Mouse (Mus musculus): ENCODE results near the gene Gramd1b. TPM values are rescaled to one million over a fixed set of nuclear protein-coding genes. Genes with fewer than 3 reads are reported as not detected.
A peak's percentile ranks its signal among the peaks of the same experiment; 100 is the strongest.

Gramd1b gene
- 100 to 1,000 TPM; 476 to 492 TPM for total RNA-seq (2021)
- long read RNA-seq, experiment 1, full-length matches to known transcripts: 22 of 91 reads
- long read RNA-seq, experiment 1, partial matches to known transcripts: 35 of 91 reads
- long read RNA-seq, experiment 1, other reads (novel, unspliced or antisense): 34 of 91 reads
- long read RNA-seq, experiment 2, full-length matches to known transcripts: 32 of 173 reads
- long read RNA-seq, experiment 2, partial matches to known transcripts: 67 of 173 reads
- long read RNA-seq, experiment 2, other reads (novel, unspliced or antisense): 74 of 173 reads

DNA sequence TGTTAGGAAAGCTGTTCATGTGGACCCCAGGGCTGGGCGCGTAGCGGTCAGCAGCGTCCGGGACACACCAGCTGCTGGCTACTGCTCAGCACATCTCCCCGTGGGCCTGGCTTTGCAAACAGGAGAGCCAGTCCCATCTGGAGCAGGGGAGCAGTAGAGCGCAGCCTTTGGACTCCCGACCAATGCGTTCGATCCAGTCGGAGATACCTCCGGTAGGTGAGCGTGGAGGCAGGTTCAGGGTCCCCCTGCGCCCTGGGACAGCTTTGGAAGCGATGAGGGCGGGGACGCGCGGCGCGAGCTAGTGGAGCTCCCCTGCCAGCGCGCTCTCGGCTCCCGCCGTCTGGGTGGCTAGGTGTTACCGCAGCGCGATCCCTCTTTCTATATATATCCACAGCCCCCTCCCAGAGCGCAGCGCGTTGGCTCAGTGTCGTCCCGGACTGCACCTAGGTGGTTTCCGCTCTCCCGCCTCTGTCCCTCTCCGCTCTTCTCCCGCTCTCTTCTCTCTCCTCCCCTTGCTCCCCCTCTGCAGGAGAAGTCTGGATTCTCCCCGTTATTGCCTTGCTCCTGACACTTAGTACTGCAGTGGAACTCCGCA, at the start of gene Gramd1b:
Gramd1b (minus strand) TSS at position 357 of the 595 bp plus-strand sequence.
- peak in 1 of 2 experiments; percentile 8 for DNase-seq (ENCODE audit: low spot score in 2 of 2)

DNA sequence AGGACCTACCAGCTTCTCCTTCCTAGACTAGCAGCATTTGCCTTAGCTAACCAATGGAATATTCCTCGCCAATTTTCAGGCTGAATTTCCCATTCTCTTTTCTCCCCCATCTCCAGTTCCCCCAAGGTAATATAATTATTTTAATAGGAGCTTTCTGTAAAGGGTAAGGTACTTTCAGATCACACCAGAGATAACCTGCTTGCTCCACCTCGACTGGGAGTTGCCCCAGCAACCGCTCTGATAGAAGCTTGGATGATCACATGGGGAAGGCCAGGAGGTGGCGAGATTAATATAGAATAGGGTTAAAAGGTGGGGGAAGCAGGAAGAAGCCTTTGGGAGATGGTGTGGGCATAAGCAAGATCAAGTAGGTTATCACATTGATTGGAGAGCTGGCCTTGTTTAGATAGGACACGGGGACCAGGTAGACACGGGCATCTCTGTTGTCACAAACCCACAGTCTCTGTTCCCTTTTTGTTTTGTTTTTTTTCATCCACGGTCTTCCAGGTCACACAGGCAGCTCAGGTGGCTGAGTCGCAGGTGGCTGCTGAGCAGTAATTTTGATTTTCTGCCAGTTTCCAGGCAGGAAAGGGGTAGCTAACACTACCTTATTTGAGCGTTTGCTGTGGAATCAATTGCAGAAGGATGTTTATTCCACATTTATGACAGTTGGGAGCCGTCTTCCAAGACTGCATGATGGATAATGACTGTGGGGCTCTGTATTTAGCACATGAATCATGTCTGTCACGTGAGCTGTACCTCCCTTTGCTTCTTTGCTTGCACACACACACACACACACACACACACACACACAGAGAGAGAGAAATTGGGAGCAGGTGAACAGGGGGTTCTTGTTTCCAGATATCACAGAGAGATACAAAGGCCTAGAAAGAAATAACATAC, 47.8 kb upstream of the Gramd1b start:
- DNase-seq (ENCODE audit: low spot score in 2 of 2): no peak

DNA sequence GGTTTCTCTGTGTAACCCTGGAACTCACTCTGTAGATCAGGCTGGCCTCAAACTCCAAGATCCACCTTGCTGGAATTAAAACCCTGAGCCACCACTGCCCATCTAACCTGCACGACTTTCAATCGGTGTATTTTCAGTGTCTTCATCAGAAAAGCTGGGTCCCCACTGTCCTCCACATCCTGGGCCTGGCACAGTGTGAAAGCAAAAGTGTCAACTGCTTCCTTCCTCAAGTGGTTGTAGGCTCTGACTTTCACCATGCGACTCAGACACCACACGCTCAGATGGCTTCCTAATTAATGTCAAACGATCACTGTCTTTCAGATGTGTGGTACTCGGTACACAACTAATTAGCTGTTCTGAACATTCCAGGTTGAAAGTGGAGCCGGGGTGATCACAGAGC, 45.9 kb upstream of the Gramd1b start:
- DNase-seq (ENCODE audit: low spot score in 2 of 2): no peak

DNA sequence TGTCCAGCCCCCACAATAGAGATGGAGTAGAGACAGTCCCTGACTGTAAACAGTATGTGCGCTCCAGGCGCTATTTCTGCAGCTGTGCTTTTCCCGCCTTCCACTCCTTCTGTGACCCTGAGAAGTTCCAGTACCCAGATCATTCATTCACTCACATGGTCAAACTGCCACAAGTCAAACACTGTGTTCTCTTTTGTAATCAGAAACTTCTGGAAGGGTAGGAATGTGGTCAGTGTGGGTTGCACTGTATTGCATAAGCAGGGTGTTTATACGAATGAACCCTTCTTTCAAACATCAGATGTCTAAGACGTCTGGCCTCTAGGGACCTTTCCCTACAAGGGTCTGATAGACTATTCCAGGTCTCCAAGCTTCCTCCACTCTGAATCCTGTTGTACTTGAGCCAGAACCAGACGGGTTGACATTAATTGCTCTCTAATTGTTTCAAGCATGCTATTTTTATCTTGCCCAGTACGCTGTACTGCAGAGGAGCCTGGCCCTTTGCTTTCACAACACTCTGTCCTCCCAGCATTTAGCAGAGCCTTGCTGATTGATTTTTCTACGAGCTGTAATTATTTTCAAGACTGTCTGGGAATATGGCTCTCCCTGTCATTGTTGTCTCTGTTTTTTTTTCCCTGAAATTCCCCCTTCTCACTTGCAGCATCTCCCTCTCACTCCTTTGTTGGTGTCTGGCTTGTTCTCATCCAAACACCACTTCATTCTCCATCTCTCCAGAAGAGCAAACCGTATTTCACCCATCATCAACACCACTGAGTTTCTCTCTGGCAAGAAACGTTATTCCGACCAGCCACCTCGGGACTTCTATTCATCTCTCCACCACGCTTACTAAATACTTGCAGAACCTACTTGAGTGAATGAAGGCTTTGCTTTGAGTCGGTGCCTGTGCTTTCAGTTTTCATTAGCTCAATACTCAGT, 44.1 kb upstream of the Gramd1b start:
- no peak for DNase-seq (ENCODE audit: low spot score in 2 of 2)

DNA sequence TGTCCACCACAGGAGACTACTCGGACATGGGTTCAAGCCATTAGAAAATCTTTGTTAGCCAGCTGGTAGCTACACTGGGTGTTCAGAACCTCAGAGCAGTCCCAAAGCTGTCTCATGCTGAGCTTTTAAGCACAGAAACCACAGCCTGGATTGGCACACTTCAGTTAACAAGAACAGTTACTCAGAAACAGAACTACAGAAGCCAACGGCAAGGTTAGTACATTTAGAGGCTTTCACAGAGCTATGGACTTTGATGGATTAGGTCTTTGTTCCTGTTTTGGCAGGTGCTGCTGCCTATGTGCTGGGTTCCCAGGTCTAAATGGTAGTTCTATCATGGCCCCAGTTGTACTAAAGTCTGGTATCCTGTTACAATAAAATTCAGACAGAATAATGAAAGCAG, 40.1 kb upstream of the Gramd1b start:
- DNase-seq (ENCODE audit: low spot score in 2 of 2): no peak

DNA sequence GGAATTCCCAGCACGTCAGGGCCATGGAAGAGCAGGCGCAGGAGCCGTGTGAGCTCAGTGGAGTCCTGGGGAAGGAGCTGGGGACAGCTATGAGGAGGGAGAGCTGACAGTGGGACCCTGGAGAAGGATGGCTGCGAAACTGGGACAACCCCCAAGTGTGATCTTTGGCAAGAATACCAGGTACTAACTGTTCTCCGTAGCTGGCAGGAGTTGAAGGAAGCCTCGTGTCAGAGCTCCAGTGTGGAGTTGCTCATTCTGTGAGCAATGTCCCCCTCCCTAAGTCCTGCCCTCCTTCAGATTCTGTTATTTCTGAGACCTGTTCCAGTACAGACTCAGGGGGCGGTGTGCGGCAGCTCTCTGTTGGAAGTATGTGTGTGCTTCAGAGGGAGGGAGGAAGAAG, 36.9 kb upstream of the Gramd1b start:
- DNase-seq (ENCODE audit: low spot score in 2 of 2): no peak

DNA sequence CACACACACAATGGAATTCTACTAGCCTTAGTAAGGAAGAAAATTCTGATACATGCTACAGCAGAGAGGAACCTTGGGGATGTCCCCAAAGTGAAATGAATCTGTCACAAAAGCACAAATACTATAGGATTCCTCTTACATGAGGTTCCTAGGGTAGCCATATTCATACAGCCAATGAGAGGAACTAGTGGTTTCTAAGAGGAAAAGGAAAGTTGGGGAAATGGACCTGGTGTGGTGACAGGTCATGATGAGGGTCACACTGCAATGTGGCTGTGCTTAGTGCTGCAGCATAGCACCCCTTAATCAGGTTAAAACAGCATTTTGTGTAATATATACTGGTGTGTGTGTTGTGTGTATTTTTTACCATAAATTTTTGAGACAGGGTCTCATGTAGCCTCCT, 32.6 kb upstream of the Gramd1b start:
- DNase-seq (ENCODE audit: low spot score in 2 of 2): no peak

DNA sequence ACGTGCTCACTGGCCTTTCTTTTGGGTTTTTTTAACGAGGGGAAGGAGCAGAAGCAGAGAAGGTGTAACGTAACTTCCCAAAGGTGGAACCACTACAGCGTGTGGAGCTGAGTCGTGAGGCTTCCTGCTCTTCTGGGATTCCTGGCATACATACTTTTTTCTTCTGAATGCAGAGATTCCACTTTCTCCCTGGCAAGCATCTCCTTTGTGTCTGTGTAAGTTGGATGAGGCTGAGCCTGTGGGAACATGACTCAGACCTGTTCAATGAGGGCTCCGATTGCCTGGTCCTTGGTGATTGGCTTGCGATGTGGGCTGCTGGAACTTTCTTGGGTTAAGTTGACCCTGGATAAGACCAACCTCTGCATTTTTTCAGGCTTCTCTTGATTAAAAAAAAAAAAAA, 28.5 kb upstream of the Gramd1b start:
- no peak for DNase-seq (ENCODE audit: low spot score in 2 of 2)

DNA sequence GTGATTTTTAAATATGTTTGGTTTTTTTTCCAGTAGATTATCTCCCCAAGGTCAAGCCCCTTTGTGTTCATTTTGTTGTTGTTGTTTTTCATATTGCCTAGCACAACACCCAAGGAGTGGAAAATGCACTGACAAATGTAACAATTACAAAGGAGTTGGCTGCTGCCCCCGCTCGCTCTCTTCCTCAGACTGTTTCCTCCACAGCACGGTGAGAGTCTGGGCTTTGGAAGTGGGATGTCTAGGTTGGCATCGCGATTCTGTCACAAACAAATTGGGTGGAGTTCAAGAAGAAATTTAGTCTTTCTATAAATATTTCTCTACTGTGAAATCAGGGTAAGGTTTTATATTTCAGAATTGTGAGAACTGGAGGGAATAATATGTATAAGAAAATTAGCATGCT, 26.6 kb upstream of the Gramd1b start:
- DNase-seq (ENCODE audit: low spot score in 2 of 2): no peak

DNA sequence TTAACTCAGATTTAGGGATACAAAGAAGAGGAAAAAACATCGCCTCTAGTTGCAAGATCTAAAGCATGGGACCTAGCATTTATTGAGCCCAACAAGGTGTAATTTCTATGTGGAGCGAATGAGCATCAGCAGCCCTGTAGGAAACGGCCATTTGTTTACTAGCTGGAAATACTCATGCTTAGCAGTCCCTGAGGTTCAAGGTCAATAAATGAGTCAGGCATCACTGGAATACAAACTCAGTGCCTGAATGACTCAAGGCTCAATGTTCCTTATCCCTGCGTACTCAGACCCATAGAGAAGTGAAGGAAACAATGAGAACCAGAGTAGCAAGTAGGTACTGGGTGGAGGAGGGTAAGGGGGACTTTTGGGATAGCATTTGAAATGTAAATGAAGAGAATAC, 25.2 kb upstream of the Gramd1b start:
- no peak for DNase-seq (ENCODE audit: low spot score in 2 of 2)

DNA sequence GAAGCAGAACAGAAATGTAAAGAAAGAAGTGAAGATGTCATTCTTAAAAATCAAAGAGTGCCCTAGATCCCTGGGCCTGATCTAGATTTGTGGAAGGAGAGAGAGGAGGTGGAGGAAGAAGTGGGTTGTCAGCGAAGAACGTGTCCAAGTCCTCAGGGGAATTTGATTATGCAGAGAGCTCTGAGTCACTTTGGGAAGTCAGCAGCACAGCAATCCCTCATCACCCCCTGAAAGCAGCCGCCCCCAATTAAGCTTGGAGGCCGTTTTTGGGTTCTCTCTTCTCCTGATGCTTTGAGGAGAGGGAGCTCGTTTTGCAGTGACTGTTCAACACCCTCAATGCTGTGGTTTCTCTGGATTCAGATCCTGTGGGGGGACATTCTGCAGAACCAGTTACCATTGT, 24.1 kb upstream of the Gramd1b start:
- no peak for DNase-seq (ENCODE audit: low spot score in 2 of 2)

DNA sequence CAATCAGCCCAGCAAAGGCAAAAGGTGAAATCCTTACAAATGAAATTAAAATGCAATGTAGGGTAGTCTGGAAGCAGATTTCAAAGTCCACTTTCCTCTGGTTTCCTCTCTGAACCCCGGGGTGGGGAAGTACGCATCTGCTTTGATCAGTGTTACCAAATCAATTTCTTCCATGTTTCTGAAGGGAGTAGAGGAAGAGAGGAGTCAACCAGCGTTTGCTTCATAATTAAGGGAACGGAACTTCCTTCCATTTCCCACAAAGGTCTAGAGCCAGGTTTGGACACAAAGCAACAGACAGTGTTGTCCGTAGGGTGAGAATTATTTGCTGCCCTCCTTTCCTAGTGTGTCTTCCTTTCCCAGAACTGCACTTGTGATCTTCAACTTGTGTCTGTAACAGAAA, 16.7 kb upstream of the Gramd1b start:
- no peak for DNase-seq (ENCODE audit: low spot score in 2 of 2)

DNA sequence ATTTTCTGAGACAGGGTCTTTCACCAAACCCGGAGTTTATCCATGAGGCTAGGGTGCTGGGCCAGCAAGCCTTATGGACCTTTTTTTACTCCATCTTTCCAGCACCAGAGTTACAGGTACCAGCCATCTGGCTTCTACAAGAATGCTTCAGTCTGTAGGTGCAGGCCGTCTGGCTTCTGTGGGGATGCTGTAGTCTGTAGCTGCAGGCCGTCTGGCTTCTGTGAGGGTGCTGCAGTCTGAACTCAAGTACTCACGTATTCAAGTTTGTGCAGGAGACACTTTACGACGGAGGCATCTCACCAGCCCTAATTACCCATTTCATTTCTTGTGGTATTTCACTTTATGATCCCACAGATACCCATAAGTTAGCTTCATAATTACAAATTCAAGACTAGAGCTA, 14.0 kb upstream of the Gramd1b start:
- no peak for DNase-seq (ENCODE audit: low spot score in 2 of 2)

DNA sequence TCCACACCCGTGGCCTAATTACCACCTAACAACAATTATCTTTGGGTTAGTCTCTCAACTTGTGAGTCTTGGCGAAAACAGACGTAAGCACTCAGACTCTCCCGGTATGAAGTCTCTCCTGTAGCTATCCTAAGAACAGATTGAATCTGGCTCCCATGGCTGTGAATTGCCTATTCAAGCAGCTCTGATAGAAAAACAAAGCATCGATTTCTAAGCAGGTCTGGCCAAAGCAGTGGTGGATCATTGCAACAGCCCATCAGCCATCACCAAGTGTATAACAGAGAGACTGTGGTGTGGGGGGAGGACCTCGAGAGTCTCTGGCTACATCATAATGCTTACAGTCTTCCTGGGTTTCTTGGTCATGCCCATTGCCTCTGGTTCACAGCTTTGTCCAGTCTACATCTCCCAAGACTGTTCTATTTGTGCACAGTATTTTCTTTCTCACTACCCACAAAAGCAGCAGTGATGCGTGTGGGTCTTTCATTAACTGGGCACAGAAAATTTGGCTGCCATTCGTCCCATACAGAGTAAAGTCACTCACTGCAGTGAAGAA, 8.5 kb upstream of the Gramd1b start:
- no peak for DNase-seq (ENCODE audit: low spot score in 2 of 2)

DNA sequence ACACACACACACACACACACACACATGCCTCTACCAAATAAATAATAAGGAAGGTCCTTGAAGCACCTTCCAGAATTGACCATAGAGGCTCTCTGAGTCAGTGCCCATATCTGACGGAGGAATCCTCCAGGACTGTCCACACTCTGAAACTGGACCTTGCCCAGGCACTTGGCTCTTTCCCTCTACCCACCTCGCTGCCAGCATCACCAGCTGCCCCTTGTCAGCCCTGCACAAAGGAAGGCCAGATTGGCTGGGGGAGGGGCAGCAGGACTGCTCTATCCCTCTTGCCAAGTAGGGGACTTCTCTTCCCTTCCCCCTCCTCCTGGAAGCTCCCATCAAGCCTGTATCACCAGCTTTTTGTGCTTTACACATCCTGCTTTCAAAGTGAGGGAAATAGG, 6.5 kb upstream of the Gramd1b start:
- DNase-seq (ENCODE audit: low spot score in 2 of 2): no peak

DNA sequence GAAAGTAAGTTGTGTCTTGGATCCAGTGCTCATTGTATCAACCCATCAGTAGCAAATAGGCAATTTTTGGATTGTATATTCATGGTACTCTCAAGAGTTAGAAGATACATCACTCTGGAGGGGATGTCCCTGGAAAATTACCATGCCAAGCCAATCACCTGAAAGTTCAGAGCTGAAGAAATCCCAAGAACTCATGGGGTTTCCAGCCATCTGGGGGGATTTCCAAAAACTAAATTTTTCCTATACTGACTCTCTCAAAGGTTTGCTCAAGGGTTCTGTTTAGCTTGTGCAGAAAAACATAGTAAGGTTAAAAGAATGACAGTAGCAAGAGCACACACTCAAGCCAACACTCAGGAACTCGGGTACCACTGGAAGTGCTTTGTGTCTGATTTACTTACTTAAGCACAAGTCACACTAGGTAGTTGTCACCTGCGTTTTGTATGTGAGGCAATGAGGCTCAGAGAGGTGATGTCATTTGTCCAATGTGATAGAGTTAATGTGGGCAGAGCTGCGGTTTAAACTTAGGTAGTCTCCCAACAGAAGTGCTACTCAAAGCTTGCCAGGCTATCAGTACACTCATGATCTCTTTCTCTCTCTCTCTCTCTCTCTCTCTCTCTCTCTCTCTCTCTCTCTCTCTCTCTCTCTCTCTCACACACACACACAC, 6.0 kb upstream of the Gramd1b start:
- no peak for DNase-seq (ENCODE audit: low spot score in 2 of 2)

DNA sequence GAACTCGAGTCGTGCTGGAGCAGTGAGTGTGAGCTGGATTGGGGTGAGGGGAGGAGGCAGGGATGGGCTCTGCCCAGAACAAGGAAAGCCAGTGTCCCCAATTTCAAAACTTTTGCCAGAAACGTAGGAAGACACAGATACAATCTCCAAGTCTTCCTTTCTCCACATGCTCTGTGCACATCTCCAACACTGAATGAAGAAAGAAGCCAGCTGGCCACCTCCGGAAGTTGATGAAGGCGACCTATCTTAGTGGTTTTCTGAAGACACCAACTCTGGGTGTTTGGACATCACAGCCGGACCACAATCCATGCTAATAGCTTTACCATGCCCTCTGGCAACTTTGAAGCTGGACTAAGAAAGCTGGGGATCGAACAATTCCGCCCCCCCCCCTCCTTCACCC, 647 bp downstream of the Gramd1b start:
- DNase-seq (ENCODE audit: low spot score in 2 of 2): no peak

DNA sequence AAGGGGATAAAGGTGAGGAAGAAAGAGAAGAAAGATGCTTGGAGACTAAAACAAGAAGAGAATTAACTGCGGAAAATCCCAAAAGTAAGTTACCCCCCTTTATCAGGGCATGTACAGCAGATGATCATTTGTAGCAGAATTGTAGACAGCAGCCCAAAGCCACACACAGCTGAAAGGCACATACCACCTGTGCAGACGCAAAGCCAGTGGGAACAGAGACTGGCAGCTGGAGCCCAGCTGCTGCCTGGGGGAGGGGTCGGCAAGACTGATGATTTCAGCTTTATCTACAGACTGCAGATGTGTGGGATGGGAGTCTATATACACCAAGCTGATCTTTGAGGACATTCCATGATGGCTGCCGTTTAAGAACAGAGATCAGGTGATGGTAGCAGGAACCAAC, 2.5 kb downstream of the Gramd1b start:
- no peak for DNase-seq (ENCODE audit: low spot score in 2 of 2)

DNA sequence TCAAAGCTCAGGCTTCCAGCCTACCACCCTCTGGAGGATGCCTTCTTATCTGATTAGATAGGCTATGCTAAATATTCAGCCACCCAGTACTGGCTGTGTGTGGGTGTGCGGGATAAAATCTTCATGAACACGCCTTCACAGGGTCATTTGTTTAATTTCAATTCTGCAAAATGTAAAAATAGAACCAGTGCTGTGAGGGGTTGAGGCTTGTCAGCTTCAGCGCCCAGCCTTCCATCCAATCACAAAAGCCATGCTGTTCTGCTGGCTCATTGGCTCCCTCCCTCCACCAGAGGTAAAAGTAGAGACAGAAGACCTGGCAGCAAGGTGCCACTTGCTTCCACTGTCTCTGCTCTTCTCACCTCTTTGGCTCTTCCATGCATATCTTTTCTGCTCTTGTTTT, 4.3 kb downstream of the Gramd1b start:
- DNase-seq (ENCODE audit: low spot score in 2 of 2): no peak

DNA sequence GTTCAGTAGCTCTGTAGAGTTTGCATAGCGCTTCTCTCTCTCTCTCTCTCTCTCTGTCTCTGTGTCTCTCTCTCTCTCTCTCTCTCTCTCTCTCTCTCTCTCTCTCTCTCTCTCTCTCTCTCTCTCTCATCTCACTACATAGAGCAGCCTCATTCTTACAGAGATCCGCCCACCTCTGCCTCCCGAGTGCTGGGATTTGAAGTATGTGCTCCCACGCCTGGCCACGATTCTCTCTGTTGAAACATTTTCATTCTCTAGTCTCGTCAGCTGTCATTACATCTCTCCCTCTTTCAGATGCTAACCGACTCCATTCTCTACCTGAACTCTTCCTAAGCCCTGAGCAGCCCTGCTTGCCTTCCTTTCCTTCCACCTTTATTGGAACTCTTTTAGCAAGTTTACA, 9.0 kb downstream of the Gramd1b start:
- no peak for DNase-seq (ENCODE audit: low spot score in 2 of 2)
